Mouse (Mus musculus): ENCODE measurements around the gene Cacna1s. TPM values are rescaled to one million over a fixed set of nuclear protein-coding genes. Genes with fewer than 3 reads are reported as not detected.
A peak's percentile ranks its signal among the peaks of the same experiment; 100 is the strongest.

Cacna1s gene
- polyA plus RNA-seq, 1 experiment: 16.5 TPM

DNA sequence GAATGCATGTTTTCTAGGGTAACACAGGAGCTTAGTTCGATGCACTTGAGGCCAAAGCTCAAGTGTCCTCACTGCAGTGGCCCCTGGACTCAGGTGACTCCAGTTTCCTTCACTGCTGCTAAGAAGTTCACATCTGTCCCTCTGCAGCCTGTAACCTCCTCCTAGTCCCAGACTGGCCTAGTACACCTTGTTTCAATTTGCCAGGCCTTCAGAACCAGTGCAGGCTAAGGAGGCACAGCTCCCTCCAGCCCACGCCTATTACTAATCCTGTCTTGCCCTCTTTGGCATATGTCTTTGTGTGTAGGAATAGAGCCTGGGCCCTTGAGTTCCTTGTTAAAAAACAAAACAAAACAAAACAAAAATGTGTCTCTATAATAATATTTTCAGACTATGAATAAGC, 35.2 kb upstream of the Cacna1s start:
- Histone ChIP-seq H3K4me1 (ENCODE audit: control insufficient read depth, insufficient read depth, low read length) (peaks cover 11% of the 10 kb centered on the region), H3K36me3 (ENCODE audit: control insufficient read depth, insufficient read depth, low read length) (no peaks in the 10 kb centered on the region), H3K27me3 (ENCODE audit: control insufficient read depth, insufficient read depth, low read length) (no peaks in the 10 kb centered on the region), H3K27ac (ENCODE audit: control insufficient read depth, insufficient read depth, low read depth, low read length) (no peak overlapping the region), H3K4me3 (ENCODE audit: control insufficient read depth, low read depth, low read length) (peak overlapping the region; percentile 45)
- TF ChIP-seq POLR2A (IDR thresholded peaks at IDR 0.05; ENCODE audit: control insufficient read depth, low read depth, low read length) (no peak), CTCF (IDR thresholded peaks at IDR 0.05; ENCODE audit: control insufficient read depth, insufficient read depth, insufficient replicate concordance, low read depth, low read length) (no peak)

DNA sequence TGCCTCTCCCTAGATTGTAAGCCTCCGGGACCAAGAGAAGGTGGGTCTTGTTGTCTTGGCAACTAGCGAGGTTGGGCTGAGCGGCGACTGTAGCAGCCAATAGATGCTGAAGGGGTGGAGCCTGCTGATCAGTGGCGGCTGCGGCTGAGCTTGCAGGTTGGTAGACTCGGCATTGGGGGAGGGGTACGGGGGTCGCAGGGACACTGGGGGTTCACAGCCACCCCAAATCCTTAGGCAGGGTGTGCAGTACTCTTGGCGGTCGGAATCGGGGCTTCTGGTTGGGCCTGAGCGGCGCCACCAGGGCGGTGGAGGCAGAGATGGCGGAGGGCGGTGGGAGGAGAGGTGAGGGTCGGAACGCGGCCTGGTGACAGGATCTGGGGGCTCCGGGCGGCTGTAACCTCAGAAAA, 34.6 kb upstream of the Cacna1s start:
- Histone ChIP-seq H3K4me1 (ENCODE audit: control insufficient read depth, insufficient read depth, low read length) (peaks cover 11% of the 10 kb centered on the region), H3K27ac (ENCODE audit: control insufficient read depth, insufficient read depth, low read depth, low read length) (peak overlapping the region; percentile 28; the same call in 1 of the 2 replicates), H3K4me3 (ENCODE audit: control insufficient read depth, low read depth, low read length) (peak overlapping the region; percentile 97), H3K36me3 (ENCODE audit: control insufficient read depth, insufficient read depth, low read length) (no peaks in the 10 kb centered on the region), H3K27me3 (ENCODE audit: control insufficient read depth, insufficient read depth, low read length) (no peaks in the 10 kb centered on the region)
- TF ChIP-seq CTCF (IDR thresholded peaks at IDR 0.05; ENCODE audit: control insufficient read depth, insufficient read depth, insufficient replicate concordance, low read depth, low read length): no peak
- peak; percentile 57; the same call in 1 of the 2 replicates for TF ChIP-seq POLR2A (IDR thresholded peaks at IDR 0.05; ENCODE audit: control insufficient read depth, low read depth, low read length)

DNA sequence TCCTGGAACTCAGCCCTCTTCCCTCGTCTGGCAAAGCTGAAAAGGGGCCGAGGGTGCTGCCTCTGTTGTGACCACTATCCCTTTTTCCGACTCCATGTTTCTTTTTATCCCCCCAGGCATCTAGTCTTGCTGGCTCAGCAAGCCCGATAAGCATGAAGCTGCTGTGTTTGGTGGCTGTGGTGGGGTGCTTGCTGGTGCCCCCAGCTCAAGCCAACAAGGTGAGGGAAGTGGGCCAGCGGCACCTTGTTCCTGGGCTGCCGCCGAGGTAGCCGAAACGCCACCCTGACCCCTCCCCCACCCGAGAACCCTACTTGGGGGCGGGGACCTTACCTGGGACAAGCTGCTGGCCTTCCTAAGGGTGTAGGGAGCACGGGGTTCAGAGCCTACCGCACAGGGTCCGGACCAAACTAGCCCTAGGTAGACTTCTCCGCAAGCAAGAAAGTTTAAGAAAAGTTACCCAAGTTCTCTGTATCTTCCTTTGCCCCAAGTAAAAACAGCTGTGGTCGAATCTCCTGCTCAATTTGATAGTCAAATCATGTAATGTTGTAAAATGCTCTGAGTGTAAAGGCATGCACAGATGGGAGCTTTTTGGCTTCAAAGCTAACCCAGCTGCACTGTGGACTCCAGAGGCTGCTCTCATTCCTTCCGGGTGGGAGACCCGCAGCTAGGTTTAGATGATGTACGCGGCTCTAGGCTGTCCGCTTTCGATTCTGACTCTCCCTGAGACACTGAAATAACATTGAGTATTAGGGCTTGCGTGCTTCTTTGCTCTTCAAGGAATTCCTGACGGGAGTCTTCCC, 34.0 kb upstream of the Cacna1s start:
- Histone ChIP-seq H3K4me1 (ENCODE audit: control insufficient read depth, insufficient read depth, low read length) (peaks cover 11% of the 10 kb centered on the region), H3K27ac (ENCODE audit: control insufficient read depth, insufficient read depth, low read depth, low read length) (peak overlapping the region; percentile 28; the same call in 1 of the 2 replicates), H3K27me3 (ENCODE audit: control insufficient read depth, insufficient read depth, low read length) (no peaks in the 10 kb centered on the region), H3K36me3 (ENCODE audit: control insufficient read depth, insufficient read depth, low read length) (no peaks in the 10 kb centered on the region), H3K4me3 (ENCODE audit: control insufficient read depth, low read depth, low read length) (peak overlapping the region; percentile 97)
- TF ChIP-seq POLR2A (IDR thresholded peaks at IDR 0.05; ENCODE audit: control insufficient read depth, low read depth, low read length) (no peak), CTCF (IDR thresholded peaks at IDR 0.05; ENCODE audit: control insufficient read depth, insufficient read depth, insufficient replicate concordance, low read depth, low read length) (no peak)

DNA sequence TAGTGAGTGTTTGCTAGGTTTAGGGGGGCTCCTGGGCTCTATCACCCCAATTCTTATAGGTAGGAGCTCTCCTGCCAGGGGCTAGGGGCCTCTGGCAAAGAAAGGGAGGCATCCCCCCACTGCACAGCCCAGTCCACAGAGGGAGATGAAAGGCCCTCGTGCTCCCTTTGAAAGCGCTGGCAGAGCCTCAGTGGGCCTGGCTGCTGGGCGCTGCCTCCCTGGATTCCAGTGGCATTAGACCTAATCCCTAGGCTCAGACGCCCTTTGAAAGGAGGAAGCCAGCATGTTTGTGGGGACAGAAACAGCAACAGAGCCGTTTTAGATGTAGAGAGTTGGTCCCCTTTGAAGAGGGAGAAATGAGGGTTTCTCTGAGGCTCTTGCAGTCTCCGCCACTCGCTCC, 22.3 kb upstream of the Cacna1s start:
- H3K36me3 ChIP-seq (ENCODE audit: control insufficient read depth, insufficient read depth, low read length): no peaks in the 10 kb centered on the region
- H3K27ac ChIP-seq (ENCODE audit: control insufficient read depth, insufficient read depth, low read depth, low read length): no peak overlapping the region
- TF ChIP-seq POLR2A (IDR thresholded peaks at IDR 0.05; ENCODE audit: control insufficient read depth, low read depth, low read length) (no peak), CTCF (IDR thresholded peaks at IDR 0.05; ENCODE audit: control insufficient read depth, insufficient read depth, insufficient replicate concordance, low read depth, low read length) (no peak)
- no peak overlapping the region for H3K4me3 ChIP-seq (ENCODE audit: control insufficient read depth, low read depth, low read length)
- H3K4me1 ChIP-seq (ENCODE audit: control insufficient read depth, insufficient read depth, low read length): no peaks in the 10 kb centered on the region
- no peaks in the 10 kb centered on the region for H3K27me3 ChIP-seq (ENCODE audit: control insufficient read depth, insufficient read depth, low read length)

DNA sequence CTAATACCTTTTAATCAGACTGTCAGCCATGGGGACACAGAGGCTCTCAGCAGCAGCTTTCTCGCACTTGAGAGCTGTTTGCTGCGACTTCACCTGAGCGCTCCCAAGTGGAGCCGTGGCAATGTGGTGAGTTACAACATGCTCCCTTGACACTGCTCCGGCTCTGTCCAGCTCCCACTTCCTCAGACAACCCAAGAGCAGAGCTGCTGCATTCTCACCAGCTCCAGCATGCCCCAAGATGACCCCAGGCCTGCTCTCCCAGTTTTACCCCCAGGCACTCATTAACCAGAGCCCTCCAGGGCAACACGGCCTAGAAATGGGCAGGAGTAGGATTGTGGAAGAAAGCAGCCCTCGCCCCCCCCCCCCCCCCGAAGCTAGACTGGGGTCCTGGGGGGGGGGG, 20.9 kb upstream of the Cacna1s start:
- Histone ChIP-seq H3K36me3 (ENCODE audit: control insufficient read depth, insufficient read depth, low read length) (no peaks in the 10 kb centered on the region), H3K4me1 (ENCODE audit: control insufficient read depth, insufficient read depth, low read length) (no peaks in the 10 kb centered on the region), H3K27ac (ENCODE audit: control insufficient read depth, insufficient read depth, low read depth, low read length) (no peak overlapping the region), H3K27me3 (ENCODE audit: control insufficient read depth, insufficient read depth, low read length) (no peaks in the 10 kb centered on the region), H3K4me3 (ENCODE audit: control insufficient read depth, low read depth, low read length) (no peak overlapping the region)
- no peak for TF ChIP-seq POLR2A (IDR thresholded peaks at IDR 0.05; ENCODE audit: control insufficient read depth, low read depth, low read length)
- no peak for TF ChIP-seq CTCF (IDR thresholded peaks at IDR 0.05; ENCODE audit: control insufficient read depth, insufficient read depth, insufficient replicate concordance, low read depth, low read length)

DNA sequence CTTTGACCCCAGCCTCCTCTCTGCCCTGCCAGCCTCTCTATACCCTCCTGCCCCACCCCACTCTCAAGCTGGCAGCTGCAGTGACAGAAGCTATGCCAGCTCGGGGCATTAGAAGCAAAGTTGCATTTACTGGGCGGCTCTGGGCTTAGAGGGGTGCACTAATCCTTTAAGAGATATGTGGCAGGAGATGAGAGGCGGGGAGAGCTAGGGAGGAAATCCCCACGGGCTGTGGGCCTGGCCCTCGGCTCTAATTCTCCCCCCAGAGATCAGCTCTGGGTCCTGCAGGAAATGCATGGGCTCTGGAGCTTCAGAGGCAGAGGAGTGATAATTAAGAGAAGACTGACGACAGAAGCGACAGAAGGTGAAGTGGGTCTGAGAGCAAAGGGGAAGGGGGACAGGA, 19.6 kb upstream of the Cacna1s start:
- Histone ChIP-seq H3K27me3 (ENCODE audit: control insufficient read depth, insufficient read depth, low read length) (no peaks in the 10 kb centered on the region), H3K4me1 (ENCODE audit: control insufficient read depth, insufficient read depth, low read length) (no peaks in the 10 kb centered on the region), H3K36me3 (ENCODE audit: control insufficient read depth, insufficient read depth, low read length) (no peaks in the 10 kb centered on the region), H3K27ac (ENCODE audit: control insufficient read depth, insufficient read depth, low read depth, low read length) (no peak overlapping the region), H3K4me3 (ENCODE audit: control insufficient read depth, low read depth, low read length) (no peak overlapping the region)
- TF ChIP-seq CTCF (IDR thresholded peaks at IDR 0.05; ENCODE audit: control insufficient read depth, insufficient read depth, insufficient replicate concordance, low read depth, low read length) (no peak), POLR2A (IDR thresholded peaks at IDR 0.05; ENCODE audit: control insufficient read depth, low read depth, low read length) (no peak)

DNA sequence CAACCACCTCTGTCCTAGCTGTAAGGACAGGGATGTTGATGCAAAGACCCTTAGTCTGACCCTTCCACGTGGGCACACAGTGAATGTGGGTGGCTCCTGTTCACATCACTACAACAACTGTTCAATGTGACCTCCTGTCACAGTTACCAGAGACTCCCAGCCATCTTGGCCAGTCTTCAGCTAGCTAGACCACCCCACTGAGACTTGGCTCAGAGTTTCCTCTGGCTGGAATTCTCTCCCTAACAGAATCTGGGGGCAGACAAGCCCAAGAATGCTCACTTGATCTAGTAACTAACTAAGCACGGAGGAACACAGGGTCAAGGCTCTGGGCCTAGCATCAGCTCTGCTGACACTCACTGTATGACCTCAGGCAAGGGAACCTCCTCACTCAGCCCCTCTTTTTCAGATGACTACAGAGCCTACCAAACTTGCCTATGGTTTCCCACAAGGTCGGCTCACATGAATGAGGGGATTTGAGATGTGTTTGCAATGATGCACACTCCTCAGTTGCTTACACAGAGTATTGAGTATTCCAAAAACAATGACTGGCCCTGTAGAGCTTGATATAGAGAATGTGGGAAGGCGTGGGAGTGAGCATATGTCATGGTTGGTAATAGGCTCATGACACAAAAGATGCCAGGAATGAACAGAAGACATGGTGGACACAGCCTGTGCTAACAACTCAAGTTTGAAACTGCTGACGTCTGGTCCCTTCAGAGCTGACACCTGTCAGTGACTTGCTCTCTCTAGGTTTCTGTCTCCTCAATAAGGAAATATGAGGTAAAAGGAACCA, 13.6 kb upstream of the Cacna1s start:
- no peak overlapping the region for H3K4me3 ChIP-seq (ENCODE audit: control insufficient read depth, low read depth, low read length)
- H3K36me3 ChIP-seq (ENCODE audit: control insufficient read depth, insufficient read depth, low read length): no peaks in the 10 kb centered on the region
- H3K27me3 ChIP-seq (ENCODE audit: control insufficient read depth, insufficient read depth, low read length): no peaks in the 10 kb centered on the region
- H3K4me1 ChIP-seq (ENCODE audit: control insufficient read depth, insufficient read depth, low read length): no peaks in the 10 kb centered on the region
- H3K27ac ChIP-seq (ENCODE audit: control insufficient read depth, insufficient read depth, low read depth, low read length): no peak overlapping the region
- TF ChIP-seq POLR2A (IDR thresholded peaks at IDR 0.05; ENCODE audit: control insufficient read depth, low read depth, low read length) (no peak), CTCF (IDR thresholded peaks at IDR 0.05; ENCODE audit: control insufficient read depth, insufficient read depth, insufficient replicate concordance, low read depth, low read length) (no peak)
